Mouse (Mus musculus): ENCODE results near the gene Rabep1. TPM values are rescaled to one million over a fixed set of nuclear protein-coding genes. Genes with fewer than 3 reads are reported as not detected.

Rabep1 gene
- polyA plus RNA-seq, 1 experiment from 2014 or later, result 37.5 TPM

GRCm38 (mm10) chr11:70806697-70807096 lies 37.9 kb upstream of the Rabep1 start:
- no peaks in the 10 kb centered on the region for H3K4me1 ChIP-seq (replicated peaks; ENCODE audit: insufficient read depth, low read length)
- no peak overlapping the region for H3K9ac ChIP-seq (ENCODE audit: low read depth, low read length)
- no peaks in the 10 kb centered on the region for H3K27me3 ChIP-seq (ENCODE audit: insufficient read depth, low read length)
- H3K4me2 ChIP-seq (ENCODE audit: low read length), result no peak overlapping the region
- ATAC-seq (replicated peaks; ENCODE audit: low FRiP score, low read depth) (no peak), DNase-seq (ENCODE audit: low spot score) (no peak)
- 84% methylated on average over 4 of the region's 4 CpGs for WGBS
- TF ChIP-seq CTCF (IDR thresholded peaks at IDR 0.05; ENCODE audit: low read depth), result no peak
- no peaks in the 10 kb centered on the region for H3K9me3 ChIP-seq (replicated peaks; ENCODE audit: low read length)
- no peak overlapping the region for H3K27ac ChIP-seq
- H3K4me3 ChIP-seq (replicated peaks; ENCODE audit: low read depth, low read length), result no peak overlapping the region
- no peaks in the 10 kb centered on the region for H3K36me3 ChIP-seq (ENCODE audit: insufficient read depth, low read length)

GRCm38 (mm10) chr11:70807630-70808029 lies 36.9 kb upstream of the Rabep1 start:
- 89% methylated on average over 4 of the region's 4 CpGs for WGBS
- no peaks in the 10 kb centered on the region for H3K9me3 ChIP-seq (replicated peaks; ENCODE audit: low read length)
- no peak for DNase-seq (ENCODE audit: low spot score)
- ATAC-seq (replicated peaks; ENCODE audit: low FRiP score, low read depth), result no peak
- H3K9ac ChIP-seq (ENCODE audit: low read depth, low read length), result no peak overlapping the region
- no peaks in the 10 kb centered on the region for H3K27me3 ChIP-seq (ENCODE audit: insufficient read depth, low read length)
- no peaks in the 10 kb centered on the region for H3K4me1 ChIP-seq (replicated peaks; ENCODE audit: insufficient read depth, low read length)
- no peak for TF ChIP-seq CTCF (IDR thresholded peaks at IDR 0.05; ENCODE audit: low read depth)
- H3K4me2 ChIP-seq (ENCODE audit: low read length), result no peak overlapping the region
- H3K36me3 ChIP-seq (ENCODE audit: insufficient read depth, low read length), result no peaks in the 10 kb centered on the region
- H3K27ac ChIP-seq, result no peak overlapping the region
- H3K4me3 ChIP-seq (replicated peaks; ENCODE audit: low read depth, low read length), result no peak overlapping the region

- H3K4me3 ChIP-seq (replicated peaks; ENCODE audit: low read depth, low read length), result no peak overlapping the region
- no peaks in the 10 kb centered on the region for H3K4me1 ChIP-seq (replicated peaks; ENCODE audit: insufficient read depth, low read length)
- H3K9ac ChIP-seq (ENCODE audit: low read depth, low read length), result no peak overlapping the region
- no peak for ATAC-seq (replicated peaks; ENCODE audit: low FRiP score, low read depth)
- H3K4me2 ChIP-seq (ENCODE audit: low read length), result no peak overlapping the region
- no peaks in the 10 kb centered on the region for H3K9me3 ChIP-seq (replicated peaks; ENCODE audit: low read length)
- no peaks in the 10 kb centered on the region for H3K27me3 ChIP-seq (ENCODE audit: insufficient read depth, low read length)
- no peak overlapping the region for H3K27ac ChIP-seq
- DNase-seq (ENCODE audit: low spot score), result no peak
- TF ChIP-seq CTCF (IDR thresholded peaks at IDR 0.05; ENCODE audit: low read depth), result no peak
- WGBS, result 70% methylated on average over 3 of the region's 3 CpGs
- no peaks in the 10 kb centered on the region for H3K36me3 ChIP-seq (ENCODE audit: insufficient read depth, low read length)
These were observed 36.5 kb upstream of the Rabep1 start for GRCm38 (mm10) chr11:70808101-70808500.

GRCm38 (mm10) chr11:70809011-70809410 lies 35.6 kb upstream of the Rabep1 start:
- Histone ChIP-seq H3K27me3 (ENCODE audit: insufficient read depth, low read length) (no peaks in the 10 kb centered on the region), H3K27ac (no peak overlapping the region), H3K4me3 (replicated peaks; ENCODE audit: low read depth, low read length) (no peak overlapping the region), H3K36me3 (ENCODE audit: insufficient read depth, low read length) (no peaks in the 10 kb centered on the region), H3K9ac (ENCODE audit: low read depth, low read length) (no peak overlapping the region), H3K9me3 (replicated peaks; ENCODE audit: low read length) (no peaks in the 10 kb centered on the region), H3K4me1 (replicated peaks; ENCODE audit: insufficient read depth, low read length) (no peaks in the 10 kb centered on the region), H3K4me2 (ENCODE audit: low read length) (no peak overlapping the region)
- WGBS, result 19% methylated on average over 1 of the region's 1 CpGs
- ATAC-seq (replicated peaks; ENCODE audit: low FRiP score, low read depth) (no peak), DNase-seq (ENCODE audit: low spot score) (no peak)
- no peak for TF ChIP-seq CTCF (IDR thresholded peaks at IDR 0.05; ENCODE audit: low read depth)

GRCm38 (mm10) chr11:70811041-70811440 lies 33.5 kb upstream of the Rabep1 start:
- H3K36me3 ChIP-seq (ENCODE audit: insufficient read depth, low read length), result no peaks in the 10 kb centered on the region
- DNase-seq (ENCODE audit: low spot score) (no peak), ATAC-seq (replicated peaks; ENCODE audit: low FRiP score, low read depth) (no peak)
- H3K4me3 ChIP-seq (replicated peaks; ENCODE audit: low read depth, low read length), result no peak overlapping the region
- H3K4me2 ChIP-seq (ENCODE audit: low read length), result no peak overlapping the region
- WGBS, result 72% methylated on average over 5 of the region's 5 CpGs
- TF ChIP-seq CTCF (IDR thresholded peaks at IDR 0.05; ENCODE audit: low read depth), result no peak
- H3K9ac ChIP-seq (ENCODE audit: low read depth, low read length), result no peak overlapping the region
- no peak overlapping the region for H3K27ac ChIP-seq
- no peaks in the 10 kb centered on the region for H3K9me3 ChIP-seq (replicated peaks; ENCODE audit: low read length)
- H3K27me3 ChIP-seq (ENCODE audit: insufficient read depth, low read length), result no peaks in the 10 kb centered on the region
- no peaks in the 10 kb centered on the region for H3K4me1 ChIP-seq (replicated peaks; ENCODE audit: insufficient read depth, low read length)

- no peak overlapping the region for H3K4me2 ChIP-seq (ENCODE audit: low read length)
- H3K4me1 ChIP-seq (replicated peaks; ENCODE audit: insufficient read depth, low read length), result no peaks in the 10 kb centered on the region
- H3K27ac ChIP-seq, result no peak overlapping the region
- no peak overlapping the region for H3K9ac ChIP-seq (ENCODE audit: low read depth, low read length)
- DNase-seq (ENCODE audit: low spot score) (no peak), ATAC-seq (replicated peaks; ENCODE audit: low FRiP score, low read depth) (no peak)
- no peaks in the 10 kb centered on the region for H3K36me3 ChIP-seq (ENCODE audit: insufficient read depth, low read length)
- no peaks in the 10 kb centered on the region for H3K9me3 ChIP-seq (replicated peaks; ENCODE audit: low read length)
- WGBS, result 68% methylated on average over 13 of the region's 13 CpGs
- H3K4me3 ChIP-seq (replicated peaks; ENCODE audit: low read depth, low read length), result no peak overlapping the region
- TF ChIP-seq CTCF (IDR thresholded peaks at IDR 0.05; ENCODE audit: low read depth), result no peak
- no peaks in the 10 kb centered on the region for H3K27me3 ChIP-seq (ENCODE audit: insufficient read depth, low read length)
These were observed 32.9 kb upstream of the Rabep1 start for GRCm38 (mm10) chr11:70811471-70812240.

- ATAC-seq (replicated peaks; ENCODE audit: low FRiP score, low read depth) (no peak), DNase-seq (ENCODE audit: low spot score) (no peak)
- 74% methylated on average over 7 of the region's 7 CpGs for WGBS
- no peak for TF ChIP-seq CTCF (IDR thresholded peaks at IDR 0.05; ENCODE audit: low read depth)
- H3K9me3 ChIP-seq (replicated peaks; ENCODE audit: low read length), result no peaks in the 10 kb centered on the region
- H3K4me2 ChIP-seq (ENCODE audit: low read length), result no peak within 1 kb of the TSS
- no peaks in the 10 kb centered on the region for H3K27me3 ChIP-seq (ENCODE audit: insufficient read depth, low read length)
- no peaks in the 10 kb centered on the region for H3K36me3 ChIP-seq (ENCODE audit: insufficient read depth, low read length)
- H3K4me1 ChIP-seq (replicated peaks; ENCODE audit: insufficient read depth, low read length), result no peaks in the 10 kb centered on the region
- no peak within 1 kb of the TSS for H3K9ac ChIP-seq (ENCODE audit: low read depth, low read length)
- H3K4me3 ChIP-seq (replicated peaks; ENCODE audit: low read depth, low read length), result no peak within 1 kb of the TSS
- H3K27ac ChIP-seq, result no peak within 1 kb of the TSS
These were observed 32.2 kb upstream of the Rabep1 start, which contains the start of gene Scimp for GRCm38 (mm10) chr11:70812365-70812764. TSS of gene Scimp (minus strand) at chr11:70812586.

All from kidney, postnatal 0 days (tissue).